Mouse (Mus musculus) CH12.LX (cell line): Measurements from ENCODE around the gene Pcdh15. TPM values are rescaled to one million over a fixed set of nuclear protein-coding genes. Genes with fewer than 3 reads are reported as not detected.

ENCODE experiments used
- DNase-seq: peaks from one replicate; pipeline ENCODE4 v3.0.0-alpha.2; 2013; ENCODE audit errors: extremely low read depth
- H3K27ac ChIP-seq: 2 replicates; pipeline ENCODE4 v1.5.1; 2012; ENCODE audit warnings: low read depth, mild to moderate bottlenecking, control low read depth, moderate library complexity; ENCODE audit not compliant: insufficient read depth
- H3K27me3 ChIP-seq: replicated peaks from 2 replicates; pipeline ENCODE3; 2012; ENCODE audit warnings: inconsistent platforms
- H3K36me3 ChIP-seq, 2 experiments: replicated peaks in 1 of 2; 2 replicates each; pipeline versions ENCODE3 to v1.6.1; 2012; ENCODE audit warnings: inconsistent platforms in 1 of 2, low read length in 1 of 2, mild to moderate bottlenecking in 1 of 2, mixed read lengths in 1 of 2, moderate library complexity in 1 of 2; ENCODE audit not compliant: control insufficient read depth in 1 of 2, insufficient read depth in 1 of 2
- H3K4me1 ChIP-seq, 2 experiments: 2 replicates each; pipeline ENCODE4 v1.6.1; 2012; ENCODE audit warnings: inconsistent platforms in 1 of 2, moderate library complexity in 1 of 2; ENCODE audit not compliant: insufficient read depth in 2 of 2, control insufficient read depth in 1 of 2
- H3K4me2 ChIP-seq: 2 replicates; pipeline ENCODE4 v1.6.1; 2012; ENCODE audit warnings: low read depth, mild to moderate bottlenecking, control low read depth; ENCODE audit not compliant: poor library complexity, insufficient read depth, severe bottlenecking
- H3K4me3 ChIP-seq, 3 experiments: fragments of 150-350 bp in 1 of 3; sonication (generic) in 1 of 3; replicated peaks in 1 of 3; 2 replicates each; pipeline versions ENCODE3 to v1.5.1; 2011 to 2012; ENCODE audit warnings: low read depth in 2 of 3, low read length in 2 of 3, mild to moderate bottlenecking in 2 of 3, moderate library complexity in 2 of 3, control low read depth in 1 of 3, improper control_type of control experiment in 1 of 3, inconsistent platforms in 1 of 3, mixed read lengths in 1 of 3; ENCODE audit not compliant: poor library complexity in 1 of 3
- H3K79me2 ChIP-seq: replicated peaks from 2 replicates; pipeline ENCODE4 v1.6.1; 2012; ENCODE audit warnings: mild to moderate bottlenecking, moderate library complexity; ENCODE audit not compliant: control insufficient read depth, poor library complexity, insufficient read depth, severe bottlenecking; ENCODE audit errors: extremely low read depth
- H3K9ac ChIP-seq: 2 replicates; pipeline ENCODE4 v1.6.1; 2012; ENCODE audit warnings: low read depth, mild to moderate bottlenecking, control low read depth, moderate library complexity; ENCODE audit not compliant: insufficient read depth
- H3K9me3 ChIP-seq: replicated peaks from 2 replicates; pipeline ENCODE3; 2012; ENCODE audit warnings: low read length, inconsistent platforms, mixed read lengths
- CHD2 ChIP-seq: IDR thresholded peaks from 2 replicates; pipeline ENCODE4 v1.6.1; 2011; ENCODE audit warnings: low read length, improper control_type of control experiment
- ELF1 ChIP-seq: IDR thresholded peaks from 2 replicates; pipeline ENCODE4 v1.6.1; 2014; ENCODE audit warnings: low read depth, mild to moderate bottlenecking, inconsistent platforms, low read length, improper control_type of control experiment
- EP300 ChIP-seq: IDR thresholded peaks from 2 replicates; pipeline ENCODE4 v1.6.1; 2011; ENCODE audit warnings: low read length, improper control_type of control experiment
- GABPA ChIP-seq: IDR thresholded peaks from 2 replicates; pipeline ENCODE4 v1.6.1; 2012; ENCODE audit warnings: low read depth, low read length, improper control_type of control experiment, inconsistent platforms; ENCODE audit not compliant: insufficient replicate concordance
- HCFC1 ChIP-seq: IDR thresholded peaks from 2 replicates; pipeline ENCODE4 v1.6.1; 2012; ENCODE audit warnings: low read depth, mild to moderate bottlenecking, inconsistent platforms, low read length, improper control_type of control experiment
- IRF4 ChIP-seq: IDR thresholded peaks from 2 replicates; pipeline ENCODE4 v1.6.1; 2014; ENCODE audit warnings: low read depth, mild to moderate bottlenecking, inconsistent platforms, low read length, improper control_type of control experiment
- KAT2A ChIP-seq: IDR thresholded peaks from 2 replicates; pipeline ENCODE4 v1.6.1; 2012; ENCODE audit warnings: low read length, improper control_type of control experiment, inconsistent platforms; ENCODE audit not compliant: insufficient replicate concordance
- MEF2A ChIP-seq: IDR thresholded peaks from 2 replicates; pipeline ENCODE4 v1.6.1; 2014; ENCODE audit warnings: low read depth, mild to moderate bottlenecking, inconsistent platforms, low read length, improper control_type of control experiment, borderline replicate concordance
- MXI1 ChIP-seq: IDR thresholded peaks from 2 replicates; pipeline ENCODE4 v1.6.1; 2011; ENCODE audit warnings: mild to moderate bottlenecking, low read depth, low read length, improper control_type of control experiment
- NELFE ChIP-seq: IDR thresholded peaks from 2 replicates; pipeline ENCODE4 v1.6.1; 2011; ENCODE audit warnings: low read depth, low read length, improper control_type of control experiment
- NRF1 ChIP-seq: IDR thresholded peaks from 2 replicates; pipeline ENCODE4 v1.6.1; 2014; ENCODE audit warnings: low read depth, mild to moderate bottlenecking, inconsistent platforms, low read length, improper control_type of control experiment, moderate library complexity
- POLR2A ChIP-seq: IDR thresholded peaks from 2 replicates; pipeline ENCODE4 v1.6.1; 2011; ENCODE audit warnings: low read depth, mild to moderate bottlenecking, improper control_type of control experiment, low read length
- POLR2AphosphoS2 ChIP-seq: IDR thresholded peaks from 2 replicates; pipeline ENCODE4 v1.6.1; 2011; ENCODE audit warnings: low read depth, low read length, improper control_type of control experiment
- RAD21 ChIP-seq: IDR thresholded peaks from 2 replicates; pipeline ENCODE4 v1.6.1; 2011; ENCODE audit warnings: low read depth, mild to moderate bottlenecking, low read length, improper control_type of control experiment, moderate library complexity
- SIN3A ChIP-seq: IDR thresholded peaks from 2 replicates; pipeline ENCODE4 v1.6.1; 2012; ENCODE audit warnings: low read length, improper control_type of control experiment, inconsistent platforms
- TBP ChIP-seq: conservative IDR thresholded peaks from 2 replicates; pipeline ENCODE4 v1.6.1; 2011; ENCODE audit warnings: low read depth, low read length, improper control_type of control experiment
- ZC3H11A ChIP-seq: IDR thresholded peaks from 2 replicates; pipeline ENCODE4 v1.6.1; 2012; ENCODE audit warnings: low read depth, mild to moderate bottlenecking, inconsistent platforms, low read length, improper control_type of control experiment
- ZMIZ1 ChIP-seq: IDR thresholded peaks from 2 replicates; pipeline ENCODE4 v1.6.1; 2012; ENCODE audit warnings: low read depth, mild to moderate bottlenecking, inconsistent platforms, low read length, improper control_type of control experiment
- ZNF384 ChIP-seq: IDR thresholded peaks from 2 replicates; pipeline ENCODE4 v1.6.1; 2012; ENCODE audit warnings: low read depth, low read length, improper control_type of control experiment, inconsistent platforms
- dilution Hi-C: fragments of 300-500 bp; cut with MboI; formaldehyde crosslinking; loops from 2 replicates; pipeline ENCODE4 v1.14.3; 2020; ENCODE audit warnings: low sequenced_read_pairs; ENCODE audit not compliant: extremely low pct_unique_long_range_greater_than_20kb, extremely low pct_ligation_motif_present
- in situ Hi-C: fragments of 300-500 bp; cut with MboI; formaldehyde crosslinking; loops from 3 replicates; pipeline ENCODE4 v1.14.3; 2019; ENCODE audit warnings: low sequenced_read_pairs, low pct_ligation_motif_present, low pct_unique_long_range_greater_than_20kb, mixed read lengths
- polyA plus RNA-seq: library from polyadenylated mRNA; unstranded; fragments of >175 nt; gene quantifications from 2 replicates; pipeline ENCODE4 v1.2.1, GENCODE M21; 2012; ENCODE audit warnings: low read depth; ENCODE audit not compliant: insufficient read length
- total RNA-seq, 2 experiments: library from RNA; depleted of rRNA; stranded (reverse); fragments of 300-350 nt in 1 of 2; fragments of >200 nt in 1 of 2; gene quantifications; 2 replicates each; pipeline ENCODE4 v1.2.3; 2012 to 2014

The Pcdh15 gene
- total and polyA plus RNA-seq, 3 experiments, result not detected

- dilution Hi-C loops (no loop called here), in situ Hi-C loops (no loop called here)
- no peak for DNase-seq
- no peaks in the 10 kb centered on the region for H3K27me3 ChIP-seq
- peaks cover 23% of the 10 kb centered on the region for H3K9me3 ChIP-seq
- no peak overlapping the region for H3K9ac ChIP-seq
- H3K79me2 ChIP-seq, result no peaks in the 10 kb centered on the region
- no peak overlapping the region for H3K4me2 ChIP-seq
- no peak overlapping the region for H3K27ac ChIP-seq
- TF ChIP-seq ZNF384 (no peak), EP300 (no peak), ZC3H11A (no peak), POLR2AphosphoS2 (no peak), IRF4 (no peak)
- TF ChIP-seq, all 38 proteins: peak for 0
- no peak overlapping the region for H3K4me3 ChIP-seq
- no peaks in the 10 kb centered on the region for H3K36me3 ChIP-seq
- no peaks in the 10 kb centered on the region for H3K4me1 ChIP-seq
Observed at GRCm38 (mm10) chr10:73425408-73425807, 326.3 kb downstream of the Pcdh15 start.

DNA sequence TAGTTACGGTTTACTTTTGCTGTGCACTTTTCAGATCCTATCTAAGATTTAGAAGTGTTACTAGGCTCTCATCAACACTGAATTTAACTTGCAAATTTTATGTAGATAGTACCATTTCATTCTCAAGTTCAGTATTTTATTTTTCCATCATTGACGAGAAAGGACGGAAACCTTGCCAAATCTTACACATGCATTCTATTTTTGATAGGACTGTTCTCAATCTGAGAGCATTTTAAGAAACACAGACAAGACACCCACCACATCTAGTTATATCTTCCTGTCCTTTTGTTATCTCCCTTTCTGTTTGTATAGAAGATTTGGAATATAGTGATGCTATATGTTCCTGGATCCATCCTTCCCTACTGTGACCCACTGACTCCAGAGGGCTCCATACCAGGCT, 332.2 kb downstream of the Pcdh15 start:
- Histone ChIP-seq H3K4me1 (no peaks in the 10 kb centered on the region), H3K36me3 (no peaks in the 10 kb centered on the region), H3K4me3 (no peak overlapping the region), H3K4me2 (no peak overlapping the region), H3K27me3 (no peaks in the 10 kb centered on the region), H3K9me3 (peaks cover 27% of the 10 kb centered on the region), H3K9ac (no peak overlapping the region), H3K79me2 (no peaks in the 10 kb centered on the region), H3K27ac (no peak overlapping the region)
- DNase-seq, result no peak
- TF ChIP-seq MXI1 (no peak), POLR2AphosphoS2 (no peak), NELFE (no peak), CHD2 (no peak), KAT2A (no peak), ELF1 (no peak), POLR2A (no peak), ZMIZ1 (no peak), HCFC1 (no peak), NRF1 (no peak), SIN3A (no peak), RAD21 (no peak), MEF2A (no peak), TBP (no peak), GABPA (no peak)
- in situ Hi-C loops, result no loop called here
- dilution Hi-C loops, result no loop called here
